Mouse (Mus musculus) midbrain, embryonic 12.5 days (tissue): ENCODE results near the gene Castor1. TPM values are rescaled to one million over a fixed set of nuclear protein-coding genes. Genes with fewer than 3 reads are reported as not detected.

ENCODE experiments used
- ATAC-seq: fragments of 200-750 bp; cut with Nextera tagmentation; 2 replicates; pipeline ENCODE4 v1.8.0; 2017; ENCODE audit warnings: low read depth, moderate TSS enrichment, moderate library complexity; ENCODE audit not compliant: low FRiP score
- H3K27ac ChIP-seq: fragments of 300-500 bp; sonication (generic); replicated peaks from 2 replicates; pipeline ENCODE4 v1.5.1; 2016; ENCODE audit warnings: mild to moderate bottlenecking
- H3K27me3 ChIP-seq: fragments of 300-500 bp; sonication (generic); 2 replicates; pipeline ENCODE4 v1.6.1; 2016; ENCODE audit warnings: mild to moderate bottlenecking
- H3K36me3 ChIP-seq: fragments of 300-500 bp; sonication (generic); 2 replicates; pipeline ENCODE4 v1.6.1; 2016
- H3K4me1 ChIP-seq: fragments of 300-500 bp; sonication (generic); 2 replicates; pipeline ENCODE4 v1.6.1; 2016
- H3K4me2 ChIP-seq: fragments of 300-500 bp; sonication (generic); replicated peaks from 2 replicates; pipeline ENCODE4 v1.6.1; 2016; ENCODE audit warnings: mild to moderate bottlenecking, moderate library complexity
- H3K4me3 ChIP-seq: fragments of 300-500 bp; sonication (generic); 2 replicates; pipeline ENCODE4 v1.5.1; 2016; ENCODE audit warnings: mild to moderate bottlenecking
- H3K9ac ChIP-seq: fragments of 300-500 bp; sonication (generic); replicated peaks from 2 replicates; pipeline ENCODE4 v1.6.1; 2016; ENCODE audit warnings: mild to moderate bottlenecking, moderate library complexity
- H3K9me3 ChIP-seq: fragments of 300-500 bp; sonication (generic); 2 replicates; pipeline ENCODE4 v1.6.1; 2016; ENCODE audit warnings: mild to moderate bottlenecking
- WGBS: fragments of 180-500 bp; shearing (Covaris S2); methylation state at CpG from one replicate; pipeline ENCODE4 v1.1.7; 2016; 5-methylcytosine and 5-hydroxymethylcytosine counted together
- polyA plus RNA-seq: library from polyadenylated mRNA; unstranded; fragments of >200 nt; fragmentation: Nextera tagmentation; extraction: Ambion mirVana; gene quantifications from 2 replicates; pipeline ENCODE4 v1.2.1, GENCODE M21; 2016

Gene Castor1
- polyA plus RNA-seq, 1 experiment from 2014 or later: 2.9 TPM

GRCm38 (mm10) chr11:4224223-4224622 lies 6.2 kb downstream of the Castor1 start:
- 65% methylated on average over 2 of the region's 2 CpGs for WGBS
- no peak for ATAC-seq
- Histone ChIP-seq H3K4me3 (no peak overlapping the region), H3K4me2 (no peak overlapping the region), H3K9me3 (no peaks in the 10 kb centered on the region), H3K27me3 (peaks cover 14% of the 10 kb centered on the region), H3K4me1 (0 out of 2 replicates have a peak, but pooled peaks cover 7% of the 10 kb centered on the region), H3K27ac (no peak overlapping the region), H3K36me3 (no peaks in the 10 kb centered on the region), H3K9ac (no peak overlapping the region)

DNA sequence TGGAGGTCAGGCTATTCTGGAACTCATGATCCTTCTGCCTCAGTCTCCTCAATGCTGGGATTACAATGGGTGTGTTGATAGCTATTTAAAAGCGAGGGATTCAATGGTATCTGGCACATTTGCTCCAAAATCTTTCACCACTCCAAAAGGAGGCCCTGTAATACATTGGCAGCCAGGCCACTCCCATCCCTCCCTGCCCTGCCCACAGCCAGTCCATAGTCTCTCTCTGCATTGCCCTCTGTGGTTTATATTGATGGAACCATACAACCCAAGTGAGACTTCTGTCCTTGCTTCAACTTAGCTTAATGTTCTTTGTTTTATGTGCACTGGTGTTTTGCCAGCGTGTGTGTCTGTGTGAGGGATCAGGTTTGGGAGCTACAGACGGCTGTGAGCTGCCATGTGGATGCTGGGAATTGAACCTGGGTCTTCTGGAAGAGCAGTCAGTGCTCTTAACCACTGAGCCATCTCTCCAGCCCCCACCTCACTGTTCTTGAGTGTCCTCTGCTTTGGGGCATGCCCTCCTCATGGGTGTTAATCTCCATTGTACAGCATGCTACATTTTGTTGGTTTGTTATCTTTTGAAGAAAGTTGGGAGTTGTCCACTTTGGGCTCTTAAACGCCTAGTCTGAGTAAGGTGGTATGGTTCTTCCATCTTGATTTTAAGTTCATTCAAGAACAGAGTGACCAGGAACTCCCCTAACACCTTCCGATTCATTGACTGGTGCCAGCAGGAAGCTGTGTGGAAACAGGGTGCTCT lies 8.7 kb downstream of the Castor1 start:
- peaks cover 3% of the 10 kb centered on the region; the same call in 1 of the 2 replicates for H3K27me3 ChIP-seq
- H3K27ac ChIP-seq: no peak overlapping the region
- no peak for ATAC-seq
- 82% methylated on average over 5 of the region's 5 CpGs for WGBS
- H3K4me3 ChIP-seq: no peak overlapping the region
- 0 out of 2 replicates have a peak, but pooled peaks cover 7% of the 10 kb centered on the region for H3K4me1 ChIP-seq
- H3K4me2 ChIP-seq: no peak overlapping the region
- no peaks in the 10 kb centered on the region for H3K36me3 ChIP-seq
- H3K9me3 ChIP-seq: no peaks in the 10 kb centered on the region
- H3K9ac ChIP-seq: no peak overlapping the region

- 0 out of 2 replicates have a peak, but pooled peaks cover 7% of the 10 kb centered on the region for H3K4me1 ChIP-seq
- H3K9ac ChIP-seq: no peak overlapping the region
- H3K4me2 ChIP-seq: no peak overlapping the region
- no peak for ATAC-seq
- WGBS: 59% methylated on average over 8 of the region's 8 CpGs
- no peak overlapping the region for H3K4me3 ChIP-seq
- no peaks in the 10 kb centered on the region for H3K9me3 ChIP-seq
- H3K27me3 ChIP-seq: peaks cover 3% of the 10 kb centered on the region; the same call in 1 of the 2 replicates
- no peaks in the 10 kb centered on the region for H3K36me3 ChIP-seq
- no peak overlapping the region for H3K27ac ChIP-seq
These were observed 10.4 kb downstream of the Castor1 start for GRCm38 (mm10) chr11:4228463-4228862.

- no peaks in the 10 kb centered on the region; the same call in 1 of the 2 replicates for H3K27me3 ChIP-seq
- H3K36me3 ChIP-seq: no peaks in the 10 kb centered on the region
- H3K4me2 ChIP-seq: no peak overlapping the region
- H3K4me3 ChIP-seq: no peak overlapping the region
- ATAC-seq: no peak
- 0 out of 2 replicates have a peak, but pooled peaks cover 4% of the 10 kb centered on the region for H3K4me1 ChIP-seq
- no peak overlapping the region for H3K9ac ChIP-seq
- no peak overlapping the region for H3K27ac ChIP-seq
- no peaks in the 10 kb centered on the region for H3K9me3 ChIP-seq
- WGBS: 62% methylated on average over 4 of the region's 4 CpGs
These were observed 11.8 kb downstream of the Castor1 start for GRCm38 (mm10) chr11:4229841-4230240.

DNA sequence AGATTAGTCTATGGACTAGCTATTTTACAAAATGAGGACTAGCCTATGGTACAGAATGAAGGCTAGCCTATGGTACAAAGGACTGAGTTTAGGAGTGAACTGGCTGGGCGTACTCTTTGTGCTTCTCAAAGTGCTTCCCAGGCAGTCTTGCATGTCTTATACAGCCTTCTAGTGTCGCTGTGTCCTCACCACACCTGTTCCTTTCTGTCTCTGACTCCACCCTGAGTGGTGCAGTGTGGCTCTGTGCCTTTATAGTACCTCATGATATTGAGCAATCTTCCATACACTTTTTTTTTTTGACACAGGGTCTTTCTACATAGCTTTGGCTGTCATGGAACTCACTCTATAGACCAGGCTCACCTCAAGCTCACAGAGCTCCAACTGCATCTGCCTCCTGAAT lies 13.4 kb downstream of the Castor1 start:
- no peak overlapping the region for H3K4me3 ChIP-seq
- H3K9me3 ChIP-seq: no peaks in the 10 kb centered on the region
- H3K9ac ChIP-seq: no peak overlapping the region
- no peak overlapping the region for H3K27ac ChIP-seq
- no peaks in the 10 kb centered on the region for H3K27me3 ChIP-seq
- no peak for ATAC-seq
- H3K36me3 ChIP-seq: no peaks in the 10 kb centered on the region
- no peak overlapping the region for H3K4me2 ChIP-seq
- H3K4me1 ChIP-seq: peaks cover 4% of the 10 kb centered on the region; the same call in 1 of the 2 replicates
- 94% methylated on average over 2 of the region's 2 CpGs for WGBS

GRCm38 (mm10) chr11:4232644-4233043 lies 14.6 kb downstream of the Castor1 start:
- H3K4me1 ChIP-seq: peaks cover 4% of the 10 kb centered on the region; the same call in 1 of the 2 replicates
- 74% methylated on average over 12 of the region's 12 CpGs for WGBS
- no peak overlapping the region for H3K4me3 ChIP-seq
- H3K27me3 ChIP-seq: no peaks in the 10 kb centered on the region
- no peak for ATAC-seq
- no peak overlapping the region for H3K27ac ChIP-seq
- no peaks in the 10 kb centered on the region for H3K9me3 ChIP-seq
- H3K9ac ChIP-seq: no peak overlapping the region
- H3K36me3 ChIP-seq: no peaks in the 10 kb centered on the region
- no peak overlapping the region for H3K4me2 ChIP-seq

DNA sequence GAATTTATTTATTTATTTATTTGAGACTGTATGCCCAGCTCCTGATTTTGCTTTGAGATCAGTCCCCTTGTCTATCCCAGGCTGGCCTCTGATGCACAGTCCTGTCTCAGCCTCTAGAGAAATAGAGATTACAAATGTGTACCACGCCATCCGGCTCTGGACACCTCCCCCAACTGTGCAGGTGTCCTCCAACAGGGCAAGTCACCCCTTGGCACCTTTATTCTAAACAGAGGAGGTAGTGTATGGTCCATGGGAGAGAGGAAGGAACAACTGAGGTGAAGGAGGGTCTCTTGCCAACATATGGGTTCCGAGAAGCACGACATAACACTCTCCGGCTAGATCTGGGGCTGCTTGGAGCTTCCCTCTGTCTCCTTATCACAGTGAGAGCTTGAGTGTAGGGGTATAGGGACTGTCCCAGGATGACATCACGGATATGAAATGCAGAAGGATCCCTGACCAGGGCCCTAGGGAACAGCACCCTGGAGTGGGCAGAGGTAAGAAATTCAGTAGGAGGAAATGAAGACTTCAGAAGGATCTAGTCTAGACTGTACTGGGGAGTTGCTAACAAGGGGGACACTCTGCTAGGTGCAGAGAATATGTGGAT lies 17.1 kb downstream of the Castor1 start:
- no peak overlapping the region for H3K4me2 ChIP-seq
- H3K27me3 ChIP-seq: no peaks in the 10 kb centered on the region
- no peaks in the 10 kb centered on the region for H3K36me3 ChIP-seq
- 85% methylated on average over 6 of the region's 6 CpGs for WGBS
- H3K4me1 ChIP-seq: no peaks in the 10 kb centered on the region; the same call in 1 of the 2 replicates
- H3K4me3 ChIP-seq: no peak overlapping the region
- no peak for ATAC-seq
- no peak overlapping the region for H3K9ac ChIP-seq
- no peaks in the 10 kb centered on the region for H3K9me3 ChIP-seq
- H3K27ac ChIP-seq: no peak overlapping the region

DNA sequence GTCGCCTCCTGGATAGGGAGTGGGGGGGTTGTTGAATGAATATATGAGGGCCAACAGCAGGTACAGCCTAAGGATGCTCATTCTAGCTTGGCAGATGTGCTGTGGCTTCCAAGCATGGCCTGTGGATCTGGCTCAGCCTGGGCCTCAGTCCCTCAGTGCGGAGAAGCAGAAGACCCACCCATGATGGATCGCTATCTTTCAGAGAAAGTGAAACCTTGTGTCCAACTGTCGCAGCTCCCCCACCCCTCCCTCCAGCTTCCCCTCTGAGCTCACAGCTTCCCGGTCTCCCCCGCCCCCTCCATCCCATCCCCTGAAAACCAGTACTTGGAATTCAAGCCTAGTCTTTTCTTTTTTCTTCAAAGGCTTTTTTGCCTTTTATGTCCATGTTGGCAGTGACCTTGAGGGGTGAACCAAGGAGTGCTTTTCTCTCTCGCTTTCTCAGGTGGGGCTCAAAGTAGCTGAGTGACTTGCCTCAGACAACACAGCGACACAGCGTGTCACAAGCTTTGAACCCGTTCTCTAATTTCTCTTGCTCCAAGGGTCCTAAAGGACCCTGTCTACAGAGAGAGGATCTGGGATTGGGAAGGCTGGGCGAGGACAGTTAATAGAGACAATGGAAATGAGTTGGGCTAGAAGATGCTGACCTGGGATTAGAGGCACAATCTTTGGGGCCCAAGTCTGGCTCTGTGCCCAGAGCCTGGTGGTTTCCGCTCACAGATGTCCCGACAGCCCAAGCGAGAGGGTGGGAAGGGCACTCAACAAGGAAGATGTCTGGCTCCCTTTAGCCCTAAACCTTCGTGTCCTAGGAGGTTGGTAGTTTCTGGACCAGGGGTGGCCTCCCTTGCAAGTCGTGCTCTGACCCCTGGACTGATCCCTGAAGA lies 17.9 kb downstream of the Castor1 start, which contains the start of gene Osm:
Gene Osm, plus strand, starts transcription at position 756 of the 881 bp plus-strand sequence.
- Histone ChIP-seq H3K9me3 (no peaks in the 10 kb centered on the region), H3K27me3 (no peaks in the 10 kb centered on the region), H3K36me3 (no peaks in the 10 kb centered on the region), H3K4me3 (no peak within 1 kb of the TSS), H3K9ac (no peak within 1 kb of the TSS), H3K4me2 (no peak within 1 kb of the TSS), H3K27ac (no peak within 1 kb of the TSS), H3K4me1 (no peaks in the 10 kb centered on the region; the same call in 1 of the 2 replicates)
- no peak for ATAC-seq
- 72% methylated on average over 16 of the region's 16 CpGs for WGBS

DNA sequence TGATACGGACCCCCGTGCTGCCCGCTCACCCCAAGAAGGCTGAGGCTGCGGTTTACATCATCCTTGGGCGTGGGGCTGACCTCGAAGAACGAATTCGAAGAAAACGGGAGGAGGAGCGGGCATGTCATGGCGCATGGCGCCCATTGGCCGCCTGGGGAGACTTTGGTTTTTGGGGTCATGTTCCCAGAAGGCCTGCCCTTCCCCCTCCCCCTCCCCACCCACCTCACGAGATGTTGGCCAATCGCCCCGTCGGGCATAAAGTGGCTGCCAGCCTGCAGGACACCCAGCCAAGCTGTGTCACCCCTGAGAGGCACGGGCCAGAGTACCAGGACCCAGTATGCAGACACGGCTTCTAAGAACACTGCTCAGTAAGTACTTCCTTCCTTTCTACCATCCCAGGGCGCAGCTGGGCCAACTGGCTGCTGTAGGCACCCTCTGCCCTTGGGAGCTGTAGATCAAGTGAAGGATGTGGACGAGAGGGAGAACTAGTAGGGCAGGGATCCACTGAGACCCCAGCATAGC lies 18.6 kb downstream of the Castor1 start:
- H3K9me3 ChIP-seq: no peaks in the 10 kb centered on the region
- H3K27me3 ChIP-seq: no peaks in the 10 kb centered on the region
- no peak overlapping the region for H3K4me2 ChIP-seq
- no peak overlapping the region for H3K9ac ChIP-seq
- H3K4me1 ChIP-seq: no peaks in the 10 kb centered on the region; the same call in 1 of the 2 replicates
- no peak overlapping the region for H3K27ac ChIP-seq
- no peak overlapping the region for H3K4me3 ChIP-seq
- WGBS: 91% methylated on average over 21 of the region's 21 CpGs
- ATAC-seq: no peak
- H3K36me3 ChIP-seq: no peaks in the 10 kb centered on the region

- H3K36me3 ChIP-seq: no peaks in the 10 kb centered on the region
- H3K9ac ChIP-seq: no peak overlapping the region
- 88% methylated on average over 17 of the region's 18 CpGs for WGBS
- no peak overlapping the region for H3K4me2 ChIP-seq
- H3K9me3 ChIP-seq: no peaks in the 10 kb centered on the region
- H3K4me3 ChIP-seq: no peak overlapping the region
- H3K27ac ChIP-seq: no peak overlapping the region
- no peak for ATAC-seq
- H3K4me1 ChIP-seq: no peaks in the 10 kb centered on the region; the same call in 1 of the 2 replicates
- H3K27me3 ChIP-seq: no peaks in the 10 kb centered on the region
These were observed 19.4 kb downstream of the Castor1 start for GRCm38 (mm10) chr11:4237389-4237912.

DNA sequence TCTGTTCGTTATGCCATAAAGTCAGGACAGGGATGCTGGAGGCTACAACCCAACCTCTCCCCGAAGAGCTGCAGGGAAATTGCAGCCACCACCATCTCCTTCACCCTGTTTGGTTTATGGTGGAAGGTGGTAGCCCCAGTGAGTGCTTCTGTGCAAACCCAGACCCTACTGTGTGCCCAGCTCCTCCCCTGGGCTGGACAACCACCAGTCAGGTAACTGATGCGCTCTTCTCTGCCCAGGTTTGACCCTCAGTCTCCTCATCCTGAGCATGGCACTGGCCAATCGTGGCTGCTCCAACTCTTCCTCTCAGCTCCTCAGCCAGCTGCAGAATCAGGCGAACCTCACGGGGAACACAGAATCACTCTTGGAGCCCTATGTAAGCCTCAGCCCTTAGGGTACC lies 20.1 kb downstream of the Castor1 start:
- no peak for ATAC-seq
- no peaks in the 10 kb centered on the region for H3K9me3 ChIP-seq
- H3K4me3 ChIP-seq: no peak overlapping the region
- H3K4me1 ChIP-seq: no peaks in the 10 kb centered on the region; the same call in 1 of the 2 replicates
- no peak overlapping the region for H3K27ac ChIP-seq
- 91% methylated on average over 6 of the region's 6 CpGs for WGBS
- H3K9ac ChIP-seq: no peak overlapping the region
- no peaks in the 10 kb centered on the region for H3K27me3 ChIP-seq
- no peak overlapping the region for H3K4me2 ChIP-seq
- no peaks in the 10 kb centered on the region for H3K36me3 ChIP-seq
